Mouse (Mus musculus) heart, embryonic 11.5 days (tissue): ENCODE data around the gene Slamf9. TPM values are rescaled to one million over a fixed set of nuclear protein-coding genes. Genes with fewer than 3 reads are reported as not detected.

ENCODE experiments used
- ATAC-seq: fragments of 200-750 bp; cut with Nextera tagmentation; replicated peaks from 2 replicates; pipeline ENCODE4 v1.8.0; 2017; ENCODE audit warnings: moderate library complexity; ENCODE audit not compliant: insufficient number of reproducible peaks, low FRiP score, low TSS enrichment
- H3K27ac ChIP-seq: fragments of 300-500 bp; sonication (generic); 2 replicates; pipeline ENCODE4 v1.5.1; 2014; ENCODE audit warnings: mild to moderate bottlenecking, low read depth, low read length
- H3K27me3 ChIP-seq: fragments of 300-500 bp; sonication (generic); 2 replicates; pipeline ENCODE4 v1.6.1; 2014; ENCODE audit warnings: mild to moderate bottlenecking, low read length, mixed read lengths; ENCODE audit not compliant: control insufficient read depth, insufficient read depth
- H3K36me3 ChIP-seq: fragments of 300-500 bp; sonication (generic); 2 replicates; pipeline ENCODE4 v1.6.1; 2014; ENCODE audit warnings: mild to moderate bottlenecking, low read length, moderate library complexity, mixed read lengths; ENCODE audit not compliant: control insufficient read depth, insufficient read depth
- H3K4me1 ChIP-seq: fragments of 300-500 bp; sonication (generic); 2 replicates; pipeline ENCODE4 v1.6.1; 2014; ENCODE audit warnings: low read length; ENCODE audit not compliant: control insufficient read depth, insufficient read depth
- H3K4me2 ChIP-seq: fragments of 300-500 bp; sonication (generic); 2 replicates; pipeline ENCODE4 v1.6.1; 2014; ENCODE audit warnings: mild to moderate bottlenecking, moderate library complexity
- H3K4me3 ChIP-seq: fragments of 300-500 bp; sonication (generic); 2 replicates; pipeline ENCODE4 v1.5.1; 2014; ENCODE audit warnings: low read depth, low read length
- H3K9ac ChIP-seq: fragments of 300-500 bp; sonication (generic); 2 replicates; pipeline ENCODE4 v1.6.1; 2014; ENCODE audit warnings: mild to moderate bottlenecking, low read depth, low read length, moderate library complexity
- H3K9me3 ChIP-seq: fragments of 300-500 bp; sonication (generic); replicated peaks from 2 replicates; pipeline ENCODE4 v1.6.1; 2016; ENCODE audit warnings: low read length; ENCODE audit not compliant: control insufficient read depth
- WGBS: fragments of 180-500 bp; shearing (Covaris S2); extraction: QIAGEN DNeasy Blood & Tissue Kit; methylation state at CpG from one replicate; pipeline ENCODE4 v1.1.7; 2014; ENCODE audit not compliant: insufficient replicate concordance; 5-methylcytosine and 5-hydroxymethylcytosine counted together
- polyA plus RNA-seq: library from polyadenylated mRNA; unstranded; fragments of >200 nt; fragmentation: Nextera tagmentation; extraction: Ambion mirVana; gene quantifications from 2 replicates; pipeline ENCODE4 v1.2.1, GENCODE M21; 2014

The Slamf9 gene
- polyA plus RNA-seq, result 1.1 and 1.2 TPM in 2 replicates

- WGBS, result 47% methylated on average over 7 of the region's 7 CpGs
- Histone ChIP-seq H3K9me3 (no peaks in the 10 kb centered on the region), H3K36me3 (no peaks in the 10 kb centered on the region), H3K9ac (no peak within 1 kb of the TSS), H3K27ac (no peak within 1 kb of the TSS), H3K4me3 (no peak within 1 kb of the TSS), H3K4me1 (no peaks in the 10 kb centered on the region), H3K27me3 (0 out of 2 replicates have a peak, but pooled peaks cover 2% of the 10 kb centered on the region), H3K4me2 (no peak within 1 kb of the TSS)
- ATAC-seq, result 0 out of 2 replicates have a peak, but pooled peaks have one; percentile 26
These were observed at the start of gene Slamf9 for GRCm38 (mm10) chr1:172475054-172475741. TSS of gene Slamf9 (plus strand) at chr1:172475358.

GRCm38 (mm10) chr1:172426419-172426818 is 48.7 kb upstream of the Slamf9 start:
- Histone ChIP-seq H3K27me3 (no peaks in the 10 kb centered on the region), H3K4me3 (no peak overlapping the region), H3K4me2 (no peak overlapping the region), H3K27ac (no peak overlapping the region), H3K9me3 (no peaks in the 10 kb centered on the region), H3K9ac (no peak overlapping the region), H3K4me1 (peaks cover under 1% of the 10 kb centered on the region; the same call in 1 of the 2 replicates), H3K36me3 (no peaks in the 10 kb centered on the region)
- ATAC-seq, result no peak
- WGBS, result 47% methylated on average over 1 of the region's 1 CpGs

- Histone ChIP-seq H3K36me3 (no peaks in the 10 kb centered on the region), H3K27ac (no peak overlapping the region), H3K9ac (no peak overlapping the region), H3K4me3 (no peak overlapping the region), H3K27me3 (no peaks in the 10 kb centered on the region), H3K9me3 (no peaks in the 10 kb centered on the region), H3K4me1 (peaks cover 15% of the 10 kb centered on the region), H3K4me2 (no peak overlapping the region)
- 79% methylated on average over 3 of the region's 3 CpGs for WGBS
- no peak for ATAC-seq
These were observed 47.3 kb upstream of the Slamf9 start for GRCm38 (mm10) chr1:172427841-172428240.

- H3K9me3 ChIP-seq, result no peaks in the 10 kb centered on the region
- no peak for ATAC-seq
- no peaks in the 10 kb centered on the region for H3K27me3 ChIP-seq
- no peaks in the 10 kb centered on the region for H3K36me3 ChIP-seq
- H3K4me2 ChIP-seq, result no peak overlapping the region
- WGBS, result 81% methylated on average over 1 of the region's 1 CpGs
- no peak overlapping the region for H3K9ac ChIP-seq
- no peak overlapping the region for H3K4me3 ChIP-seq
- no peak overlapping the region for H3K27ac ChIP-seq
- peaks cover 20% of the 10 kb centered on the region for H3K4me1 ChIP-seq
These were observed 46.5 kb upstream of the Slamf9 start for GRCm38 (mm10) chr1:172428614-172429013.

DNA sequence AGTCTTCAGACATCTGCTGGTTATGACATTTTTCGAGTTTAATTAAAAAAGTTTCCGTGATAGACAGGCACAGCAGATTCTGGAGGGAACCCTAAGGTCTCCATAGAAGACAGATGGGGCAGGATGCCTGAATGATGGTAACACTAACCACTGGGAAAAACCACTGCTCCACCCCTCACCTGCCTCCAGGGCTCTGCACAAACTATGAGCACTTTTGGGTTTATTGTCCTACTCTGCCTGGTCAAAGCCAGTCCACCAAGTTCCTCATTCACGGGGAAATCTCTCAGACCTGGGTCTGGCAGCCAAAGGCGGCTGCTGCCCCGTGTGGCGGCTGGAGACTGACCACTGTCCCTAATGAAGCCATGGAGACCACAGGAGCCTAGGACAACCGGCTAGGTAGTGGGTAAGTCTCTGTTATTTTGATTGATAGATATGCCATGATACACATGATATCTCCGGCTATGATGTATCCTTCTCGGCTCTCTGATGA is 44.4 kb upstream of the Slamf9 start:
- H3K4me3 ChIP-seq, result no peak overlapping the region

GRCm38 (mm10) chr1:172431836-172432586 is 43.1 kb upstream of the Slamf9 start:
- peaks cover 22% of the 10 kb centered on the region for H3K4me1 ChIP-seq
- no peak overlapping the region for H3K9ac ChIP-seq
- no peak overlapping the region for H3K4me3 ChIP-seq
- peak; percentile 16; the same call in 1 of the 2 replicates for ATAC-seq
- no peaks in the 10 kb centered on the region for H3K36me3 ChIP-seq
- WGBS, result 24% methylated on average over 4 of the region's 4 CpGs
- H3K27ac ChIP-seq, result peak overlapping the region; percentile 30; the same call in 1 of the 2 replicates
- H3K27me3 ChIP-seq, result no peaks in the 10 kb centered on the region
- no peaks in the 10 kb centered on the region for H3K9me3 ChIP-seq
- no peak overlapping the region for H3K4me2 ChIP-seq

More for the DNA sequence above, 44.4 kb upstream of the Slamf9 start:
- Histone ChIP-seq H3K4me2 (no peak overlapping the region), H3K4me1 (peaks cover 20% of the 10 kb centered on the region), H3K36me3 (no peaks in the 10 kb centered on the region), H3K9me3 (no peaks in the 10 kb centered on the region), H3K27ac (no peak overlapping the region), H3K9ac (no peak overlapping the region), H3K27me3 (no peaks in the 10 kb centered on the region)
- no peak for ATAC-seq
- 46% methylated on average over 9 of the region's 9 CpGs for WGBS

DNA sequence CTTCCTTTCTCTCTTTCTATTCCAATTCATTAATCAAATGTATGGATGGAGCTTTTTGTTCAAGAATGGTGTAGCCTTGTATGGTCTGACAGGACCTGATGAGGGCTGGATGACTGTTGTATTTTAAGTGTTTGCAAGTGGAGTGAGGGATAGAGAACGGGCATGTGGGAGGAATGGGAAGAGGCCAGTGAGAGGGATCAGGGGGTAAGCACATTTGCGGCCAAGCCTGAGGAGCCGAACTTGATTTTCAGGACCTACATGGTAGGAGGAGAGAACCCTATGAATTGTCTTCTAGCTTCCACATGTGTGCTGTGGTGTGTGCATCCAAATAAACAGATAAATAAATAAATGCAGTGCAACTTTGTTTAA is 42.6 kb upstream of the Slamf9 start:
- no peaks in the 10 kb centered on the region for H3K27me3 ChIP-seq
- no peak for ATAC-seq
- 59% methylated on average over 3 of the region's 3 CpGs for WGBS
- no peaks in the 10 kb centered on the region for H3K9me3 ChIP-seq
- peaks cover 22% of the 10 kb centered on the region for H3K4me1 ChIP-seq
- H3K27ac ChIP-seq, result 0 out of 2 replicates have a peak overlapping the region, but pooled peaks have one; percentile 2
- no peaks in the 10 kb centered on the region for H3K36me3 ChIP-seq
- H3K4me3 ChIP-seq, result no peak overlapping the region
- H3K9ac ChIP-seq, result no peak overlapping the region
- no peak overlapping the region for H3K4me2 ChIP-seq

DNA sequence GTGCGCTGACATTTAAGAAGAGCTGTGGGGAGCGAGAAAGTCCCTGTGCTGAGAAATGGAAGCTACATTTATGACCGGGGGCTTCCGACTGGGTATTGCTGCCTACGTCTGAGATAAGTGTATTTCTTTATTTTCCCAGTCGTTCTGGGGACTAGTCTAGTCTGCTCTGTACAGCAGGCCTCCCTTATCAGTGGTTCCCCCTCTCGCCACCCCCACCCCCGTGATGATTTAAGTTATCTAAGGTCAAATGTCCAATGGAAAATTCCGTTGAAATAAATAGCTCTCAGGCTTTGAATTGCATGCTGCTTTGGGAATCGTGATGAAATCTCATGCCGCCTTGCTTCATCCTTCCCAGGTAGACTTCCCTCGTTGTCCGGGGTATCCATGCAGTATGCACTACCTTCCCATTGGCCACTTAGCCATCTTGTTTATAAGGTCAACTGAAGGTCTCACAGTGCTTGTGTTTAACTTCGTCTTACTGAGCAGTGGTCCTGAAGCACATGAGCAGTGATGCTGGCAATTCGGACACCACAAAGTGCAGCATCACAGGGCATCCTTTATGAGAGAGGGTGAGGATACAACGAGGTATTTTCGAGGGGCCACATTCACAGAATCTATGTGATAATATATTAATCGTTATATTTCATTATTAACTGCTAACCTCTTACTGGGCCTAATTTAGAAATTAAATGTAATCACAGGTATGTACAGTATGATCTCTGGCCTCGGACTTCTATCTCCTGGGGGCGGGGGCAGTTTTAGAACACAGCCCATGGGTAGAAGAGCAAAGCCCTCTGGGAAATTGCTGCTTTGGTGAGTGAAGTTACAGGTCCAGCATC is 41.9 kb upstream of the Slamf9 start:
- Histone ChIP-seq H3K27me3 (no peaks in the 10 kb centered on the region), H3K4me3 (no peak overlapping the region), H3K4me1 (peaks cover 22% of the 10 kb centered on the region), H3K9me3 (no peaks in the 10 kb centered on the region), H3K27ac (0 out of 2 replicates have a peak overlapping the region, but pooled peaks have one; percentile 2), H3K36me3 (no peaks in the 10 kb centered on the region), H3K4me2 (0 out of 2 replicates have a peak overlapping the region, but pooled peaks have one; percentile 7), H3K9ac (no peak overlapping the region)
- 47% methylated on average over 20 of the region's 20 CpGs for WGBS
- ATAC-seq, result no peak; the same call in 1 of the 2 replicates
